ENCODE assay signal across 18 mouse cellular contexts in the genomic region with DNA sequence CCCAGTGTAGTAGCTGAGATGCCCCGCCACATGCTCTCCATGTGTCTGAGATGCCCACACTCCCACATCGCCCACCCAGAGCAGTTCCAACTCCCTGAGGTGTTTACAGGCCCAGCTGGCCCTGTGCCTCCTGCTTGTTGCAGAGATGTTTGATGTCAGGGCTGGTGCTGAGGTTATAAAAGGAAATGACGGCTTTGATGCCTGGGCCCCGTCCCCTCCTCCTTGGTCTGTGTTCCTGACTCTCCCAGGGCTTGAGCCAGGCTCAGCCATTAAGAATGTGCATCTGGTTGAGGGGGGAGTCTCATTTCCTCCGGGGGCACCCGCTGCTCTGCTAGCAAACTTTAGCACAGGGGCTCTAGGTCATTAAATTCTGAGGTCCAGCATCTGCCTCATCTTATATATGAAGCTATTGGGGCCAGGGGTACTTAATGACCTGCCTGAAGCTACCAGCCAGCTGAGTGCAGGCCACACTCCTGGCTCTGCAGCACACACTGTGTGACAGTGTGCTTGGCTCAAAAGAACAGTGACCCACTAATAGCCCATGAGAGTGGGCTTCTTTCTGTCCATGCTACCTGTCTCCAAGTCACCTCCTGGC.
DNase-seq lines count a peak whose midpoint lies in the region; ATAC-seq and TF ChIP-seq lines count a peak whose summit lies in the region.
"Had no signal": no experiment of that assay in that cellular context is flagged by ENCODE, and none has a peak within 500 bp of the region (broad histone marks: within the 10 kb centered on the region; RNA-seq: fewer than 3 reads in every experiment).

No protein-coding gene starts in this region.

- no peak for TF ChIP-seq EP300 in heart, postnatal 0 days (IDR thresholded peaks at IDR 0.05; ENCODE audit: low read depth)

- H3K4me2 ChIP-seq in heart, postnatal 0 days (ENCODE audit: low read depth, low read length), result no peak overlapping the region
- H3K4me2 ChIP-seq in heart, embryonic 12.5 days, result no peak overlapping the region
- H3K4me2 ChIP-seq in limb, embryonic 13.5 days (replicated peaks), result no peak overlapping the region
- H3K4me2 ChIP-seq: forebrain, embryonic 15.5 days; hindbrain, embryonic 12.5 days; liver, embryonic 15.5 days; neural tube, embryonic 12.5 days had no signal

- no peak for TF ChIP-seq CTCF in heart, postnatal 0 days (IDR thresholded peaks at IDR 0.05; ENCODE audit: low read depth)
- TF ChIP-seq CTCF in thymus, adult 2 months (IDR thresholded peaks at IDR 0.05; ENCODE audit: borderline replicate concordance, control insufficient read depth, extremely low read depth, insufficient read depth, low read length, poor library complexity), result no peak

- TF ChIP-seq POLR2A in thymus, adult 2 months (IDR thresholded peaks at IDR 0.05; ENCODE audit: control insufficient read depth, extremely low read depth, insufficient read depth, low read length, poor library complexity), result no peak

- peaks cover 59% of the 10 kb centered on the region for H3K36me3 ChIP-seq in heart, postnatal 0 days (replicated peaks; ENCODE audit: control insufficient read depth, insufficient read depth, low read length)
- H3K36me3 ChIP-seq in heart, embryonic 12.5 days, result peaks cover 83% of the 10 kb centered on the region
- no peaks in the 10 kb centered on the region for H3K36me3 ChIP-seq in thymus, adult 2 months (ENCODE audit: control insufficient read depth, insufficient read depth, low read length)
- H3K36me3 ChIP-seq in limb, embryonic 13.5 days, result no peaks in the 10 kb centered on the region
- H3K36me3 ChIP-seq: forebrain, embryonic 15.5 days; hindbrain, embryonic 12.5 days; liver, embryonic 15.5 days; neural tube, embryonic 12.5 days had no signal

- WGBS in heart, postnatal 0 days, result 40% methylated on average over 6 of the region's 6 CpGs
- 59% methylated on average over 6 of the region's 6 CpGs for WGBS in heart, embryonic 12.5 days
- WGBS in thymus, adult 2 months, result 20% methylated on average over 6 of the region's 6 CpGs
- WGBS in limb, embryonic 13.5 days, result 13% methylated on average over 6 of the region's 6 CpGs

- peak overlapping the region; percentile 13 for H3K27ac ChIP-seq in heart, postnatal 0 days (ENCODE audit: low read depth)
- H3K27ac ChIP-seq in heart, embryonic 12.5 days (ENCODE audit: poor library complexity, severe bottlenecking), result no peak overlapping the region
- H3K27ac ChIP-seq in thymus, adult 2 months (ENCODE audit: control insufficient read depth, insufficient read depth, low read length), result no peak overlapping the region
- peak overlapping the region; percentile 63 for H3K27ac ChIP-seq in limb, embryonic 13.5 days
- H3K27ac ChIP-seq: forebrain, embryonic 15.5 days; gastrocnemius, adult 2 months; heart, adult 2 months; hindbrain, embryonic 12.5 days; liver, embryonic 15.5 days; neural tube, embryonic 12.5 days had no signal

- no peaks in the 10 kb centered on the region for H3K27me3 ChIP-seq in heart, postnatal 0 days (ENCODE audit: control insufficient read depth, insufficient read depth, low read length)
- no peaks in the 10 kb centered on the region for H3K27me3 ChIP-seq in heart, embryonic 12.5 days (replicated peaks)
- no peaks in the 10 kb centered on the region for H3K27me3 ChIP-seq in thymus, adult 2 months (ENCODE audit: control insufficient read depth, insufficient read depth, low read length)
- peaks cover 4% of the 10 kb centered on the region; the same call in 1 of the 2 replicates for H3K27me3 ChIP-seq in limb, embryonic 13.5 days
- H3K27me3 ChIP-seq: forebrain, embryonic 15.5 days; hindbrain, embryonic 12.5 days; liver, embryonic 15.5 days; neural tube, embryonic 12.5 days had no signal

- H3K4me1 ChIP-seq in heart, postnatal 0 days (ENCODE audit: control insufficient read depth, insufficient read depth), result no peaks in the 10 kb centered on the region
- peaks cover 9% of the 10 kb centered on the region; the same call in 1 of the 2 replicates for H3K4me1 ChIP-seq in heart, embryonic 12.5 days (replicated peaks)
- peaks cover 11% of the 10 kb centered on the region for H3K4me1 ChIP-seq in thymus, adult 2 months (replicated peaks; ENCODE audit: control insufficient read depth, insufficient read depth, low read length)
- H3K4me1 ChIP-seq in limb, embryonic 13.5 days, result peaks cover 28% of the 10 kb centered on the region
- H3K4me1 ChIP-seq: forebrain, embryonic 15.5 days; liver, embryonic 15.5 days had no signal

- no peak overlapping the region for H3K4me3 ChIP-seq in heart, postnatal 0 days (ENCODE audit: low read depth, low read length)
- H3K4me3 ChIP-seq in heart, embryonic 12.5 days, result no peak overlapping the region
- H3K4me3 ChIP-seq in thymus, adult 2 months (ENCODE audit: control insufficient read depth, insufficient read depth, low read length), result no peak overlapping the region
- no peak overlapping the region for H3K4me3 ChIP-seq in limb, embryonic 13.5 days
- H3K4me3 ChIP-seq: erythroblast, embryonic 14.5 days; forebrain, embryonic 15.5 days; gastrocnemius, adult 2 months; heart, adult 2 months; hindbrain, embryonic 12.5 days; liver, embryonic 15.5 days; neural tube, embryonic 12.5 days had no signal

- ATAC-seq in heart, postnatal 0 days (ENCODE audit: insufficient read depth, low read depth), result peak; percentile 72
- ATAC-seq in heart, embryonic 12.5 days (ENCODE audit: insufficient number of reproducible peaks, low FRiP score), result no peak
- ATAC-seq in limb, embryonic 13.5 days (ENCODE audit: low FRiP score, low read depth), result peak; percentile 72
- ATAC-seq: forebrain, embryonic 15.5 days; intestine, embryonic 16.5 days; midbrain, embryonic 16.5 days had no signal

- no peaks in the 10 kb centered on the region for H3K9me3 ChIP-seq in heart, postnatal 0 days (replicated peaks; ENCODE audit: control insufficient read depth, low read length)
- H3K9me3 ChIP-seq in heart, embryonic 12.5 days (replicated peaks), result no peaks in the 10 kb centered on the region
- H3K9me3 ChIP-seq in limb, embryonic 13.5 days, result no peaks in the 10 kb centered on the region
- H3K9me3 ChIP-seq: forebrain, embryonic 15.5 days; hindbrain, embryonic 12.5 days; liver, embryonic 15.5 days; neural tube, embryonic 12.5 days had no signal

- peak; percentile 37 for DNase-seq in heart, postnatal 0 days (ENCODE audit: low spot score)
- DNase-seq in thymus, postnatal 14 days, result peak; percentile 30
- DNase-seq in thymus, adult 2 months, result no peak
- DNase-seq in kidney, adult 11 months, result no peak
- no peak for DNase-seq in spleen, postnatal 10 days (ENCODE audit: low spot score in 2 of 2)
- DNase-seq: cerebellum, adult 11-12 months; gastrocnemius, adult 2 months; kidney, postnatal 25 days had no signal

- H3K9ac ChIP-seq in heart, postnatal 0 days (replicated peaks; ENCODE audit: low read depth, low read length), result no peak overlapping the region
- no peak overlapping the region for H3K9ac ChIP-seq in heart, embryonic 12.5 days
- H3K9ac ChIP-seq in limb, embryonic 13.5 days, result 0 out of 2 replicates have a peak overlapping the region, but pooled peaks have one; percentile 31
- H3K9ac ChIP-seq: forebrain, embryonic 15.5 days; hindbrain, embryonic 12.5 days; liver, embryonic 15.5 days; neural tube, embryonic 12.5 days had no signal

Comparison
In these comparisons a context has a peak if more than half of its experiments do, and no peak if none do; other contexts are left out.
1. DNase-seq: peak in heart, postnatal 0 days (single experiment) and thymus, postnatal 14 days (single experiment); none in thymus, adult 2 months (single experiment), kidney, adult 11 months (single experiment) and spleen, postnatal 10 days (0 of 2).
2. H3K27ac ChIP-seq: peak in heart, postnatal 0 days (single experiment) and limb, embryonic 13.5 days (single experiment); none in heart, embryonic 12.5 days (single experiment) and thymus, adult 2 months (single experiment).